Mouse (Mus musculus): ENCODE data around the gene Htr2a. TPM values are rescaled to one million over a fixed set of nuclear protein-coding genes. Genes with fewer than 3 reads are reported as not detected.

Htr2a gene
- polyA plus RNA-seq (2014; fragmentation: Nextera tagmentation; extraction: Ambion mirVana), result 0.49 and 0.65 TPM in 2 replicates

DNA sequence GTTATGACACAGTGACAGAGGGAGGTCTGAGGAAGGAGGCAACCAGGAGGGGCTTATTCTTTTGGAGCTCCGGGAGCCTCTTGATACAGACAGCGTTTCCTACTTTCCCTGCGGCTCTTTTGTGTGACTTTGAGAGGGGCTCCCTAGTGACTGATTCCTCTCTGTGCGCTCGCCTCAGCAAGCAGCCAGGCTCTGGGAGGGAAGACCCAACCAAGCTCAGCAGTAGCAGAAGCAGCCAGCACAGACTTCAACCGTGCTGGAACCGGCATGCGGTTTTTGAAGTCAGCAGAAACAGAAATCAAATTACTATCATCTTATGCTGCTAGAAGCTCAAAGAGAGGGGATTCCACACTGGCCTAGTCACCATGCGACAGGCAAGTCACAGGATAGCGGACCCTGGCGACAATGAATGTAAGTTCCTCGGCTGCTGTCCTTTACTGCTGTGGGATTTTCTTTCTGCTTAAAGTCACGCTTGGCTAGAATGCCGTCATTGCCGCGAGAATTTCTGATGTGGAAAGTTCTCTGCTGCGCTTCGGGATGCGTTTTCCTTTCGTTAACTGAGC is at the start of gene Htr2a:
TSS of gene Htr2a (plus strand) at position 22 of the 563 bp plus-strand sequence.
- H3K9me3 ChIP-seq (ENCODE audit: control insufficient read depth, low read length), result no peaks in the 10 kb centered on the region
- no peaks in the 10 kb centered on the region for H3K4me1 ChIP-seq (ENCODE audit: control insufficient read depth, insufficient read depth, low read length)
- H3K4me3 ChIP-seq (ENCODE audit: low read depth, low read length), result peak within 1 kb of the TSS; percentile 25
- H3K27me3 ChIP-seq (ENCODE audit: control insufficient read depth, insufficient read depth, low read length), result peaks cover 5% of the 10 kb centered on the region
- H3K27ac ChIP-seq (ENCODE audit: low read depth, low read length), result no peak within 1 kb of the TSS
- peak within 1 kb of the TSS; percentile 28 for H3K9ac ChIP-seq (ENCODE audit: low read length)
- WGBS, result 1% methylated on average over 20 of the region's 20 CpGs
- H3K4me2 ChIP-seq (ENCODE audit: low read depth), result peak within 1 kb of the TSS; percentile 75
- no peaks in the 10 kb centered on the region for H3K36me3 ChIP-seq (ENCODE audit: control insufficient read depth, insufficient read depth, low read length)
- ATAC-seq (ENCODE audit: insufficient read depth, low FRiP score, low TSS enrichment) (0 out of 2 replicates have a peak, but pooled peaks have one; percentile 40), DNase-seq (ENCODE audit: low spot score) (peak; percentile 45)

DNA sequence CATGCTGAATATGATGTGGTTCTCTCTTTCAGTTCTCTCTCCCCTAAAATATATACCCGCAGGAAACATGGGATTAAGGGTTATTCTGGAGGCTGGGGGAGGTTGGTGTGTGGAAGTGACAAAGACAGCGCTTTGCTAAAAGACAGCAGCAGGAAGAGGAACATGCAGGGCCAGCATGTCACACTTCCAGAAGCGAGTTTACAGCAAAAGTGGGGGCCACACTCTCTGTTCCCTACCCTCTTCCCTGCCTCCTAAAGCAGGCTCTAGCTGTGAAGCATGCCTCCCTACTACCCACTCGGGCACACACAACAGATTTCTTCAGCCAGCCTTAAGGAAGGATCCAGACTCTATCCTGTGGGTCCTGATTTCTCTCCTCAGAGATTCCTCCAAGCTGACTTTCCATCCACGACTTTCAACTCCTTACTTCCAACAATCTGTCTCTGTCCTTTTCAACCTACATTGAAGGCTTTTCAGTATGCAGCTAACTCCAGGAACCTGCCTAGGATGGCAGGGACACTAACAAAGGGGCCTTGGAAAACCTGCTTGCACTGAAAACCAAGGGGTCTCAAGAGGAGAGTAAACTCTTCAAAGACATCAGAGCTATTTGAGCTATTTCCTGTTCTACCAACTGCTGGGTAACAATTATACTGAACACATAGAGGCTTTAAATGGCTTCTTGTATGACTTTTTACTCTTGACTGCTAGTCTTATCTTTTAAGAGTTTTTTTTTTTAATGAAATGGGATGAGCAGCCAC is 39.1 kb upstream of the Htr2a start:
- Histone ChIP-seq H3K9ac (ENCODE audit: low read length) (no peak overlapping the region), H3K27ac (ENCODE audit: low read depth, low read length) (no peak overlapping the region), H3K4me2 (ENCODE audit: low read depth) (no peak overlapping the region), H3K4me1 (ENCODE audit: control insufficient read depth, insufficient read depth, low read length) (no peaks in the 10 kb centered on the region), H3K36me3 (ENCODE audit: control insufficient read depth, insufficient read depth, low read length) (no peaks in the 10 kb centered on the region), H3K27me3 (ENCODE audit: control insufficient read depth, insufficient read depth, low read length) (no peaks in the 10 kb centered on the region), H3K4me3 (ENCODE audit: low read depth, low read length) (no peak overlapping the region), H3K9me3 (ENCODE audit: control insufficient read depth, low read length) (no peaks in the 10 kb centered on the region)
- no peak for DNase-seq (ENCODE audit: low spot score)
- ATAC-seq (ENCODE audit: insufficient read depth, low FRiP score, low TSS enrichment), result no peak
- 77% methylated on average over 5 of the region's 5 CpGs for WGBS

DNA sequence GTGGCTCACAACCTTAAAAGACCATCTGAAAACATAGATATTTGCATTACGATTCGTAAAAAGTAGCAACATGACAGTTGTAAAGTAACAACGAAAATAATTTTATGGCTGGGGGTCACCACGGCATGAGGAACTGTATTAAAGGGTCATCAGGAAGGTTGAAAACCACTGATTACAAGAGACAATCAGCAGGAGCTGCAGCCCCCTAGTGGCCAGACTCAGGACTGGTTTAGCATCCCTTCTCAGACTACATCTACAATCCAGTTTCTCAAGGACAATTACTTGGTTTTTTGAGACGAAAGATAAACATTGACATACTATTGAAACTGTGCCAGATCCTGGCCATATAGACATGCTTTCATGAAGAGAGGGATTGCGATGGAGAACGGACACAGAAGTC is 38.1 kb upstream of the Htr2a start:
- Histone ChIP-seq H3K9ac (ENCODE audit: low read length) (no peak overlapping the region), H3K27ac (ENCODE audit: low read depth, low read length) (no peak overlapping the region), H3K4me2 (ENCODE audit: low read depth) (no peak overlapping the region), H3K4me1 (ENCODE audit: control insufficient read depth, insufficient read depth, low read length) (no peaks in the 10 kb centered on the region), H3K4me3 (ENCODE audit: low read depth, low read length) (no peak overlapping the region), H3K27me3 (ENCODE audit: control insufficient read depth, insufficient read depth, low read length) (no peaks in the 10 kb centered on the region), H3K9me3 (ENCODE audit: control insufficient read depth, low read length) (no peaks in the 10 kb centered on the region), H3K36me3 (ENCODE audit: control insufficient read depth, insufficient read depth, low read length) (no peaks in the 10 kb centered on the region)
- 57% methylated on average over 7 of the region's 7 CpGs for WGBS
- DNase-seq (ENCODE audit: low spot score), result peak; percentile 51
- no peak for ATAC-seq (ENCODE audit: insufficient read depth, low FRiP score, low TSS enrichment)

DNA sequence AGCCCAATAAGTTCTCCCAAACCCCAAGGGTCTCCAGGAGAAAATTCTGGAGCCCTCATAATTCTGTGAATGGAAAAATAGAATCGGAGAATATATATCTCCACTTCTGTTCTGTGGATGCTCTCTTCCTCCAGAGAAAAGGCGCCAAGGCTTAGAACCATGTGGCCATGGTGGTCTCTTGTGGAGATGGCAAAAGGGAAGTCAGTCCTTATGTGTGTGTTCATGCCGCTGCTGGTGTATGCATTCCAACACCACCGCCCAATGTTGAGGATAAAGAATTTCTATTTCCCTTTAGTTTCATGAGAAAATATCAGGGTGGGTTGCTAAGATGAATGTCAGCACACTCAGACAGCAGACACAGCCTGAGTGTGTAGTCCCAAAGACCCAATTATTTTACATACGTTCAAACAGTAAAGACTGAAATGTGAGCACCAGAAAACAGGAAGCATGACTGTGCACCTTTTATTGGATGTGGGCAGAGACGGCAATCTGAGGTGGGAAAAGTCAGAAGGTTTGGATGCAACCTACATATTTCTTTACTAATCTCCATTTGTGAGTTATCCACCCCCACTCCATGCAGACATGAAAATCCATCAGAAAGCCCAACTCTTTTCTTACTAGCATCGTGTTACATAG is 37.4 kb upstream of the Htr2a start:
- ATAC-seq (ENCODE audit: insufficient read depth, low FRiP score, low TSS enrichment), result no peak

DNA sequence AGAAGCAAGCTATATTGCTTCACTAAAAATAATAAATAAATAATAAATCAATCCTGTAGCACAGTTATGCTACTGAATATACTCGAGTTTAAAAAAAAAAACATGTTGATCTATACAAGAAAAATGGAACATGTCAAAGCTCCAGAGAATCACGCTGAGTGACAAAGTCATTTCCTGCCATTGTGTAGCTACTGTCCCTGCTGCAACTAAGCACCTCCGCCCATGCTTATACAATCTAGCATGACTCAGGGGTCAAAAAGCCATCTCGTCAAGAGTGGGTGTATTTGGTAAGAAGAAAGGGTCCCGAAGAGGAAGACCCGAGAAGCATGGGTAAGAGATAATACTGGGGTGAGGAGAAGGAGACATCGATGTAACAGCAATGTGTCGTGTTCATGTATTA is 29.3 kb upstream of the Htr2a start:
- ATAC-seq (ENCODE audit: insufficient read depth, low FRiP score, low TSS enrichment), result no peak
- no peak overlapping the region for H3K9ac ChIP-seq (ENCODE audit: low read length)
- H3K4me2 ChIP-seq (ENCODE audit: low read depth), result no peak overlapping the region
- no peak for DNase-seq (ENCODE audit: low spot score)
- no peak overlapping the region for H3K4me3 ChIP-seq (ENCODE audit: low read depth, low read length)
- H3K27ac ChIP-seq (ENCODE audit: low read depth, low read length), result no peak overlapping the region
- WGBS, result 83% methylated on average over 8 of the region's 8 CpGs
- H3K4me1 ChIP-seq (ENCODE audit: control insufficient read depth, insufficient read depth, low read length), result no peaks in the 10 kb centered on the region
- no peaks in the 10 kb centered on the region for H3K9me3 ChIP-seq (ENCODE audit: control insufficient read depth, low read length)
- no peaks in the 10 kb centered on the region for H3K36me3 ChIP-seq (ENCODE audit: control insufficient read depth, insufficient read depth, low read length)
- no peaks in the 10 kb centered on the region for H3K27me3 ChIP-seq (ENCODE audit: control insufficient read depth, insufficient read depth, low read length)

More for the DNA sequence above, 37.4 kb upstream of the Htr2a start:
- Histone ChIP-seq H3K27me3 (ENCODE audit: control insufficient read depth, insufficient read depth, low read length) (no peaks in the 10 kb centered on the region), H3K27ac (ENCODE audit: low read depth, low read length) (no peak overlapping the region), H3K9ac (ENCODE audit: low read length) (no peak overlapping the region), H3K36me3 (ENCODE audit: control insufficient read depth, insufficient read depth, low read length) (no peaks in the 10 kb centered on the region), H3K4me2 (ENCODE audit: low read depth) (no peak overlapping the region), H3K4me1 (ENCODE audit: control insufficient read depth, insufficient read depth, low read length) (no peaks in the 10 kb centered on the region), H3K4me3 (ENCODE audit: low read depth, low read length) (no peak overlapping the region), H3K9me3 (ENCODE audit: control insufficient read depth, low read length) (no peaks in the 10 kb centered on the region)
- WGBS, result 92% methylated on average over 7 of the region's 7 CpGs
- DNase-seq (ENCODE audit: low spot score), result no peak

DNA sequence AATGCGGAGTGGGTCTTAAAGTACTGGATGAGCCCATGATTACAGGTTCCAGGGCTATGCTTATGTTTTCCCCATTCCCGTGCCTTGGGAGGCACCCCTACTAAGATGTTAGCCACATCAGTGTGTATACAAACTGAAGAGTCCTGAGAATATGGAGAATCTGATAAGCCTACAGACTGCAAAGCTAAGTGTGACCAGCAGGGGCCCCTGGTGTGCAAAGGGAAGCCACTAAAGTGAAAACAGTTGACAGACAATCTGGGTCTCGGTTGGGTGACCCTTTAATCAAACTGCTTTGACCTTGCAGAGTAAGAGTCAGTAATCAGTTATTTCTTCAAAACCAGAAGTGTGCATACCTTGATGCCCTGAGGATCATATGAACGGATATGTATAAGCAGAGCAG is 21.8 kb upstream of the Htr2a start:
- H3K4me1 ChIP-seq (ENCODE audit: control insufficient read depth, insufficient read depth, low read length), result no peaks in the 10 kb centered on the region
- no peak for DNase-seq (ENCODE audit: low spot score)
- no peak overlapping the region for H3K27ac ChIP-seq (ENCODE audit: low read depth, low read length)
- no peaks in the 10 kb centered on the region for H3K36me3 ChIP-seq (ENCODE audit: control insufficient read depth, insufficient read depth, low read length)
- H3K4me2 ChIP-seq (ENCODE audit: low read depth), result no peak overlapping the region
- WGBS, result 65% methylated on average over 4 of the region's 4 CpGs
- no peak for ATAC-seq (ENCODE audit: insufficient read depth, low FRiP score, low TSS enrichment)
- no peaks in the 10 kb centered on the region for H3K27me3 ChIP-seq (ENCODE audit: control insufficient read depth, insufficient read depth, low read length)
- H3K9ac ChIP-seq (ENCODE audit: low read length), result no peak overlapping the region
- H3K4me3 ChIP-seq (ENCODE audit: low read depth, low read length), result no peak overlapping the region
- H3K9me3 ChIP-seq (ENCODE audit: control insufficient read depth, low read length), result no peaks in the 10 kb centered on the region; the same call in 1 of the 2 replicates

DNA sequence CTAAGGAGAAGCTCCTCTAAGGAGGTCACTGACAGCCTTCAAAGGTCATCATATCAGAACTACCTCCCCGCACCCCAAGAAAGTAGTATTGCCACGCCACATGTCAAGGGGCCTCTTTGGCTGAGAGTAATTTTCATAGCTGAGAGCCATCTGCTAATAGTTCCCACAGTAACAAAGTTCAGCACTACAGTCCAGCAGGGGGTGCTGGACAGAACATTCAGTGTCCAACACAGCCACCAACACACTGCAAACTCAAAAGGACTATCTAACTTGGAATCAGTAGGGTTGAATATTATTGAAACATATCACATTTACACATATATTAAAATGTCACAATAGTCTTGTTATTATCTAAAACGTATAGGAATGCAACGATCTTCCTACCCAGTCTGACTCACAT is 2.6 kb upstream of the Htr2a start:
- ATAC-seq (ENCODE audit: insufficient read depth, low FRiP score, low TSS enrichment) (no peak), DNase-seq (ENCODE audit: low spot score) (no peak)
- Histone ChIP-seq H3K9ac (ENCODE audit: low read length) (no peak overlapping the region), H3K27me3 (ENCODE audit: control insufficient read depth, insufficient read depth, low read length) (peaks cover 5% of the 10 kb centered on the region), H3K4me1 (ENCODE audit: control insufficient read depth, insufficient read depth, low read length) (no peaks in the 10 kb centered on the region), H3K4me3 (ENCODE audit: low read depth, low read length) (no peak overlapping the region), H3K36me3 (ENCODE audit: control insufficient read depth, insufficient read depth, low read length) (no peaks in the 10 kb centered on the region), H3K9me3 (ENCODE audit: control insufficient read depth, low read length) (no peaks in the 10 kb centered on the region), H3K4me2 (ENCODE audit: low read depth) (no peak overlapping the region), H3K27ac (ENCODE audit: low read depth, low read length) (no peak overlapping the region)
- 81% methylated on average over 4 of the region's 4 CpGs for WGBS

DNA sequence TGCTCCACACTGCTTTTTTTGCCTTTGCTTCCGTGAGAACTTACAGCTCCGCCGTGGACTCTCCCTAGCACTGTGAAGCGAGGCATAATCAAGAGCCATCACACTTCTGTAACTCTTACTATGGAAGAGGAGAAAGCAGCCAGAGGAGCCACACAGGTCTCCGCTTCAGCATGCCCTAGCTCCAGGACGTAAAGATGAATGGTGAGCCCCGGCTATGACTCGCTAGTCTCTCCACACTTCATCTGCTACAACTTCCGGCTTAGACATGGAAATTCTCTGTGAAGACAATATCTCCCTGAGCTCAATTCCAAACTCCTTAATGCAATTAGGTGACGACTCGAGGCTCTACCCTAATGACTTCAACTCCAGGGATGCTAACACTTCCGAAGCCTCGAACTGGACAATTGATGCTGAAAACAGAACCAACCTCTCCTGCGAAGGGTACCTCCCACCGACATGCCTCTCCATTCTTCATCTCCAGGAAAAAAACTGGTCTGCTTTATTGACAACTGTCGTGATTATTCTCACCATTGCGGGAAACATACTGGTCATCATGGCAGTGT is 1.1 kb downstream of the Htr2a start:
- Histone ChIP-seq H3K27ac (ENCODE audit: low read depth, low read length) (no peak overlapping the region), H3K36me3 (ENCODE audit: control insufficient read depth, insufficient read depth, low read length) (no peaks in the 10 kb centered on the region), H3K4me2 (ENCODE audit: low read depth) (peak overlapping the region; percentile 75), H3K9ac (ENCODE audit: low read length) (peak overlapping the region; percentile 28; the same call in 1 of the 2 replicates), H3K9me3 (ENCODE audit: control insufficient read depth, low read length) (no peaks in the 10 kb centered on the region), H3K27me3 (ENCODE audit: control insufficient read depth, insufficient read depth, low read length) (peaks cover 5% of the 10 kb centered on the region), H3K4me1 (ENCODE audit: control insufficient read depth, insufficient read depth, low read length) (no peaks in the 10 kb centered on the region), H3K4me3 (ENCODE audit: low read depth, low read length) (peak overlapping the region; percentile 25)
- DNase-seq (ENCODE audit: low spot score), result peak; percentile 24
- ATAC-seq (ENCODE audit: insufficient read depth, low FRiP score, low TSS enrichment), result no peak
- 22% methylated on average over 17 of the region's 17 CpGs for WGBS

All from neural tube, embryonic 11.5 days (tissue).